Mouse (Mus musculus) G1E (cell line): ENCODE measurements around the gene Rps8. TPM values are rescaled to one million over a fixed set of nuclear protein-coding genes. Genes with fewer than 3 reads are reported as not detected.

Source experiments
- ATAC-seq: 2 replicates; pipeline ENCODE4 v1.8.0; 2016; ENCODE audit warnings: mild to moderate bottlenecking; ENCODE audit not compliant: insufficient number of reproducible peaks, poor library complexity, low FRiP score, severe bottlenecking; ENCODE audit errors: extremely low read depth
- DNase-seq: peaks from one replicate; pipeline ENCODE4 v3.0.0; 2012; ENCODE audit warnings: low spot score
- H3K27me3 ChIP-seq: 2 replicates; pipeline ENCODE4 v1.6.1; 2012; ENCODE audit warnings: mild to moderate bottlenecking, low read length, inconsistent platforms; ENCODE audit not compliant: insufficient read depth
- H3K36me3 ChIP-seq: replicated peaks from 2 replicates; pipeline ENCODE3; 2012; ENCODE audit warnings: mild to moderate bottlenecking, inconsistent platforms
- H3K4me1 ChIP-seq: 2 replicates; pipeline ENCODE4 v1.6.1; 2012; ENCODE audit warnings: low read depth, low read length, inconsistent platforms, mixed read lengths; ENCODE audit not compliant: insufficient read depth
- H3K4me3 ChIP-seq: 2 replicates; pipeline ENCODE4 v1.5.1; 2012; ENCODE audit warnings: low read depth, mild to moderate bottlenecking, inconsistent platforms, low read length, moderate library complexity, mixed read lengths
- H3K9me3 ChIP-seq: replicated peaks from 2 replicates; pipeline ENCODE4 v1.6.1; 2012; ENCODE audit warnings: inconsistent platforms
- CTCF ChIP-seq: IDR thresholded peaks from 2 replicates; pipeline ENCODE4 v1.5.1; 2012; ENCODE audit warnings: low read depth, low read length, inconsistent platforms, mixed read lengths
- GATA1 ChIP-seq: IDR thresholded peaks from 2 replicates; pipeline ENCODE4 v1.6.1; 2012; ENCODE audit warnings: borderline replicate concordance, low read length, inconsistent platforms, mixed read lengths
- GATA2 ChIP-seq: IDR thresholded peaks from 2 replicates; pipeline ENCODE4 v1.6.1; 2012; ENCODE audit warnings: low read depth, low read length, inconsistent platforms, borderline replicate concordance
- POLR2AphosphoS5 ChIP-seq: IDR thresholded peaks from 2 replicates; pipeline ENCODE4 v1.6.1; 2012; ENCODE audit warnings: low read depth, low read length, inconsistent platforms; ENCODE audit not compliant: insufficient replicate concordance
- TAL1 ChIP-seq: conservative IDR thresholded peaks from 2 replicates; pipeline ENCODE4 v1.6.1; 2012; ENCODE audit warnings: low read depth, low read length, inconsistent platforms, mixed read lengths
- polyA plus RNA-seq: library from polyadenylated mRNA; stranded (reverse); fragments of >175 nt; gene quantifications from 2 replicates; pipeline ENCODE4 v1.2.3, GENCODE M21; 2012
- total RNA-seq, 2 experiments: library from RNA; stranded (forward) in 1 of 2; stranded (reverse) in 1 of 2; fragments of 200-1000 nt in 1 of 2; fragments of >200 nt in 1 of 2; fragmentation: Nextera tagmentation in 1 of 2; gene quantifications; 2 replicates each; pipeline ENCODE4 v1.2.3; 2014 to 2017

The Rps8 gene
- total and polyA plus RNA-seq, 3 experiments, result 1,736 to 5,494 (median 2,089) TPM

GRCm38 (mm10) chr4:117149291-117150211, 6.5 kb downstream of the Rps8 start:
- Histone ChIP-seq H3K27me3 (peaks cover 5% of the 10 kb centered on the region; the same call in 1 of the 2 replicates), H3K4me3 (no peak overlapping the region), H3K9me3 (no peaks in the 10 kb centered on the region), H3K36me3 (peaks cover 67% of the 10 kb centered on the region), H3K4me1 (peaks cover 40% of the 10 kb centered on the region)
- TF ChIP-seq TAL1, result no peak
- no peak for TF ChIP-seq CTCF
- peak; percentile 88; the same call in 1 of the 2 replicates for TF ChIP-seq POLR2AphosphoS5
- DNase-seq (no peak), ATAC-seq (no peak)

GRCm38 (mm10) chr4:117148815-117149214, 7.2 kb downstream of the Rps8 start:
- no peak; the same call in 1 of the 2 replicates for TF ChIP-seq POLR2AphosphoS5
- Histone ChIP-seq H3K27me3 (peaks cover 13% of the 10 kb centered on the region), H3K4me1 (peaks cover 37% of the 10 kb centered on the region), H3K36me3 (peaks cover 60% of the 10 kb centered on the region), H3K4me3 (no peak overlapping the region), H3K9me3 (no peaks in the 10 kb centered on the region)
- ATAC-seq, result no peak
- no peak for DNase-seq

GRCm38 (mm10) chr4:117148047-117148713, 7.9 kb downstream of the Rps8 start:
- DNase-seq (no peak), ATAC-seq (no peak)
- H3K36me3 ChIP-seq, result peaks cover 53% of the 10 kb centered on the region
- TF ChIP-seq POLR2AphosphoS5, result peak; percentile 84
- TF ChIP-seq TAL1, result no peak
- peaks cover 31% of the 10 kb centered on the region for H3K4me1 ChIP-seq
- no peaks in the 10 kb centered on the region for H3K9me3 ChIP-seq
- peaks cover 18% of the 10 kb centered on the region for H3K27me3 ChIP-seq
- H3K4me3 ChIP-seq, result no peak overlapping the region

- no peaks in the 10 kb centered on the region for H3K9me3 ChIP-seq
- peak; percentile 58 for DNase-seq
- TF ChIP-seq CTCF (peak; percentile 84), GATA1 (no peak)
- peaks cover 30% of the 10 kb centered on the region for H3K27me3 ChIP-seq
- no peak for ATAC-seq
- peaks cover 19% of the 10 kb centered on the region for H3K4me1 ChIP-seq
- H3K36me3 ChIP-seq, result peaks cover 35% of the 10 kb centered on the region
- no peak overlapping the region for H3K4me3 ChIP-seq
Observed at GRCm38 (mm10) chr4:117146176-117146575, 9.9 kb downstream of the Rps8 start.

- TF ChIP-seq GATA2, result no peak
- TF ChIP-seq POLR2AphosphoS5, result no peak
- TF ChIP-seq CTCF, result no peak
- no peak for TF ChIP-seq GATA1
- no peak for TF ChIP-seq TAL1
- DNase-seq, result no peak
- Histone ChIP-seq H3K4me1 (peaks cover 15% of the 10 kb centered on the region; the same call in 1 of the 2 replicates), H3K27me3 (peaks cover 33% of the 10 kb centered on the region), H3K9me3 (no peaks in the 10 kb centered on the region), H3K4me3 (no peak overlapping the region), H3K36me3 (peaks cover 26% of the 10 kb centered on the region)
- ATAC-seq, result no peak
Observed at GRCm38 (mm10) chr4:117145248-117145647, 10.8 kb downstream of the Rps8 start.

GRCm38 (mm10) chr4:117143023-117143422, 13.0 kb downstream of the Rps8 start:
- ATAC-seq (no peak), DNase-seq (no peak)
- no peak for TF ChIP-seq POLR2AphosphoS5
- no peak for TF ChIP-seq TAL1
- TF ChIP-seq GATA2, result no peak
- TF ChIP-seq GATA1, result no peak
- no peak for TF ChIP-seq CTCF
- Histone ChIP-seq H3K4me3 (no peak overlapping the region), H3K36me3 (peaks cover 4% of the 10 kb centered on the region), H3K27me3 (peaks cover 33% of the 10 kb centered on the region), H3K4me1 (peaks cover 24% of the 10 kb centered on the region), H3K9me3 (no peaks in the 10 kb centered on the region)
